8 mouse cellular contexts compared by ENCODE assay signal in the genomic region with DNA sequence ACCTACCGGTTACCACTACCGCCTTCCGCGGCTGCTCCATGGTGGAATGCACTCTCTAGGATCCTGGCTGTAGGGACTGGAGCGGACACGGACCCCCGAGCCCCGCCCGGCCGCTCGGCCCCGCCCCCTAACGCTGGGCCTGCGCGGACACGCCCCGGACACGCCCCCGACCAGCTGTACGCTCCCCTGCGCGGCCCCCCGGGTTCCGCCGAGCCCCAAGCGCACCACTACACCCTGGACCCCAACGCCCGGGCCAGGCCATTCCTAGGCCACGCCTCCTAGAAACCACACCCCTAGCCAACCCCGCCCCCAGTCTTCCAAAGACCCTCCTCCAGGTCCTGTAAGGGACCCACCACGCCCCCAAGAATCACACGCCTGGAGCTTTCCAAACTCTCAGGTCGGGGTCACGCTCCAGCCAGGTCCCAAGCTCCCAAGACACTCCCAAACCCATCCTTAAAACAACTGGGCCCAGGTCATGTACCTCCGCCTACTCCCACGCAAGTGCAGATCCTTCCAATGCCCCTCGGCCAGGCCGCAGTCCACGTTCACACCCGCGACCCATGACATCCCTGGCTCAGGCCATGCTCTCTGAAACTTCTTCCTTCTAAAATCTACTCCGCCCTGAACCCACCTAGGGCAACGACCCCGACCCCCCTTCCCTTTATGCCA. TPM values are rescaled to one million over a fixed set of nuclear protein-coding genes. Genes with fewer than 3 reads are reported as not detected.
DNase-seq lines count a peak whose midpoint lies in the region; ATAC-seq lines count a peak whose summit lies in the region.

No protein-coding gene starts in this region.

- peak; percentile 98 for DNase-seq in R1 (ENCODE audit: low read depth, low spot score)
- peak; percentile 65 to 71 for DNase-seq in cerebellum, postnatal 14 days
- DNase-seq in frontal cortex, postnatal 25 days (ENCODE audit: low spot score in 2 of 2): peak; percentile 49 to 64
- peak; percentile 80 for DNase-seq in hindbrain, embryonic 14.5 days (ENCODE audit: low spot score)
- DNase-seq in layer of hippocampus, postnatal 36 days: peak; percentile 78
- DNase-seq in lung, postnatal 25 days (ENCODE audit: low spot score): peak; percentile 90
- peak; percentile 96 for DNase-seq in retina, embryonic 14.5 days (ENCODE audit: low spot score)
- peak; percentile 88 to 91 for DNase-seq in thymus, postnatal 36 days

- H3K9me3 ChIP-seq in hindbrain, embryonic 14.5 days (ENCODE audit: control insufficient read depth, low read length): no peaks in the 10 kb centered on the region

- 2% methylated on average over 33 of the region's 44 CpGs for WGBS in hindbrain, embryonic 14.5 days

- peak overlapping the region; percentile 84 for H3K9ac ChIP-seq in hindbrain, embryonic 14.5 days

- peaks cover 16% of the 10 kb centered on the region for H3K4me1 ChIP-seq in hindbrain, embryonic 14.5 days (replicated peaks; ENCODE audit: control insufficient read depth, insufficient read depth, low read length)

- H3K4me3 ChIP-seq in hindbrain, embryonic 14.5 days (replicated peaks; ENCODE audit: low read length): peak overlapping the region; percentile 87

- H3K36me3 ChIP-seq in hindbrain, embryonic 14.5 days (replicated peaks; ENCODE audit: control insufficient read depth, insufficient read depth): no peaks in the 10 kb centered on the region; the same call in 1 of the 2 replicates

- H3K27me3 ChIP-seq in hindbrain, embryonic 14.5 days (ENCODE audit: control insufficient read depth, insufficient read depth, low read length): no peaks in the 10 kb centered on the region

- peak overlapping the region; percentile 83 for H3K27ac ChIP-seq in hindbrain, embryonic 14.5 days

- peak overlapping the region; percentile 95 for H3K4me2 ChIP-seq in hindbrain, embryonic 14.5 days (replicated peaks)

- peak; percentile 88 for ATAC-seq in hindbrain, embryonic 14.5 days (ENCODE audit: low FRiP score)

RNA-seq across cellular contexts. Expression of a gene that starts 0.5 kb away (rescaled TPM):
- polyA plus RNA-seq in hindbrain, embryonic 14.5 days (2014; fragmentation: Nextera tagmentation; extraction: Ambion mirVana): 74.0 and 89.3 TPM in 2 replicates
- 10 to 100 TPM; 23.1 TPM for total RNA-seq in layer of hippocampus, postnatal 36 days (2021)

RNA-seq across cellular contexts. Expression of a gene that starts 13.3 kb away (rescaled TPM):
- 180 and 197 TPM in 2 replicates for polyA plus RNA-seq in hindbrain, embryonic 14.5 days (2014; fragmentation: Nextera tagmentation; extraction: Ambion mirVana)
- total RNA-seq in layer of hippocampus, postnatal 36 days (2021): 10 to 100 TPM; 60.3 to 68.5 TPM

RNA-seq across cellular contexts. Expression of a gene that starts 27.5 kb away (rescaled TPM):
- polyA plus RNA-seq in hindbrain, embryonic 14.5 days (2014; fragmentation: Nextera tagmentation; extraction: Ambion mirVana): 0.14 and 0.28 TPM in 2 replicates
- total RNA-seq in layer of hippocampus, postnatal 36 days (2021): not detected

RNA-seq across cellular contexts. Expression of a gene that starts 39.0 kb away (rescaled TPM):
- 128 and 144 TPM in 2 replicates for polyA plus RNA-seq in hindbrain, embryonic 14.5 days (2014; fragmentation: Nextera tagmentation; extraction: Ambion mirVana)
- 100 to 1,000 TPM; 157 to 183 TPM for total RNA-seq in layer of hippocampus, postnatal 36 days (2021)

RNA-seq across cellular contexts. Expression of a gene that starts 43.5 kb away (rescaled TPM):
- polyA plus RNA-seq in hindbrain, embryonic 14.5 days (2014; fragmentation: Nextera tagmentation; extraction: Ambion mirVana): 0.07 and 0.15 TPM in 2 replicates
- total RNA-seq in layer of hippocampus, postnatal 36 days (2021): under 1 TPM; 0.08 to 0.10 TPM

Comparison
In these comparisons a context has a peak if more than half of its experiments do, and no peak if none do; other contexts are left out.
1. Peak in every context shown above with its lines: DNase-seq, ATAC-seq, H3K4me3 ChIP-seq and H3K27ac ChIP-seq.